Mouse (Mus musculus) MEL (cell line): ENCODE data around the gene Aptx. TPM values are rescaled to one million over a fixed set of nuclear protein-coding genes. Genes with fewer than 3 reads are reported as not detected.

Source experiments
- DNase-seq: peaks from one replicate; pipeline ENCODE4 v3.0.0; 2011; ENCODE audit warnings: low read depth, low spot score
- H3K27ac ChIP-seq: 2 replicates; pipeline ENCODE4 v1.5.1; 2012; ENCODE audit warnings: low read depth, mild to moderate bottlenecking, control low read depth, low read length, moderate library complexity; ENCODE audit not compliant: control insufficient read depth
- H3K27me3 ChIP-seq, 2 experiments: fragments of 150-350 bp in 1 of 2; sonication (generic) in 1 of 2; 2 replicates each; pipeline ENCODE4 v1.6.1; 2012; ENCODE audit warnings: low read length in 2 of 2, mild to moderate bottlenecking in 2 of 2, improper control_type of control experiment in 1 of 2, moderate library complexity in 1 of 2; ENCODE audit not compliant: insufficient read depth in 2 of 2, control insufficient read depth in 1 of 2
- H3K36me3 ChIP-seq, 2 experiments: 2 replicates each; pipeline ENCODE4 v1.6.1; 2012 to 2014; ENCODE audit warnings: low read length in 2 of 2, improper control_type of control experiment in 1 of 2, inconsistent platforms in 1 of 2, mild to moderate bottlenecking in 1 of 2; ENCODE audit not compliant: insufficient read depth in 2 of 2, control insufficient read depth in 1 of 2
- H3K4me1 ChIP-seq, 2 experiments: fragments of 150-350 bp in 1 of 2; sonication (generic) in 1 of 2; 2 replicates each; pipeline ENCODE4 v1.6.1; 2012; ENCODE audit warnings: low read length in 2 of 2, improper control_type of control experiment in 1 of 2, mild to moderate bottlenecking in 1 of 2; ENCODE audit not compliant: insufficient read depth in 2 of 2, control insufficient read depth in 1 of 2
- H3K4me3 ChIP-seq, 2 experiments: fragments of 150-350 bp in 1 of 2; sonication (generic) in 1 of 2; 2 replicates each; pipeline ENCODE4 v1.5.1; 2012; ENCODE audit warnings: low read depth in 2 of 2, low read length in 2 of 2, mild to moderate bottlenecking in 2 of 2, moderate library complexity in 2 of 2, control low read depth in 1 of 2, improper control_type of control experiment in 1 of 2; ENCODE audit not compliant: control insufficient read depth in 1 of 2, insufficient read depth in 1 of 2
- H3K79me2 ChIP-seq: 2 replicates; pipeline ENCODE4 v1.6.1; 2012; ENCODE audit warnings: mild to moderate bottlenecking, low read length, moderate library complexity; ENCODE audit not compliant: control insufficient read depth, poor library complexity, insufficient read depth
- H3K9ac ChIP-seq: 2 replicates; pipeline ENCODE4 v1.6.1; 2012; ENCODE audit warnings: low read depth, mild to moderate bottlenecking, control low read depth, low read length, moderate library complexity; ENCODE audit not compliant: control insufficient read depth, poor library complexity, severe bottlenecking
- H3K9me3 ChIP-seq: fragments of 150-350 bp; sonication (generic); replicated peaks from 2 replicates; pipeline ENCODE4 v1.6.1; 2012; ENCODE audit warnings: mild to moderate bottlenecking, low read length, improper control_type of control experiment, moderate library complexity; ENCODE audit not compliant: insufficient read depth
- CHD1 ChIP-seq: IDR thresholded peaks from 2 replicates; pipeline ENCODE4 v1.6.1; 2012; ENCODE audit warnings: low read depth, mild to moderate bottlenecking, inconsistent platforms, low read length, improper control_type of control experiment
- CHD2 ChIP-seq: IDR thresholded peaks from 2 replicates; pipeline ENCODE4 v1.6.1; 2011; ENCODE audit warnings: low read length, improper control_type of control experiment
- CTCF ChIP-seq, 3 experiments: IDR thresholded peaks in 2 of 3; conservative IDR thresholded peaks in 1 of 3; 2 replicates each; pipeline ENCODE4 v1.5.1; 2011 to 2012; ENCODE audit warnings: low read length in 3 of 3, low read depth in 2 of 3, mild to moderate bottlenecking in 2 of 3, improper control_type of control experiment in 1 of 3, inconsistent platforms in 1 of 3, mixed read lengths in 1 of 3, moderate library complexity in 1 of 3; ENCODE audit not compliant: control insufficient read depth in 1 of 3, insufficient read depth in 1 of 3, poor library complexity in 1 of 3, severe bottlenecking in 1 of 3
- E2F4 ChIP-seq: IDR thresholded peaks from 2 replicates; pipeline ENCODE4 v1.6.1; 2011; ENCODE audit warnings: low read depth, low read length, improper control_type of control experiment, borderline replicate concordance
- EP300 ChIP-seq, 2 experiments: IDR thresholded peaks; 2 replicates each; pipeline ENCODE4 v1.6.1; 2011; ENCODE audit warnings: improper control_type of control experiment in 2 of 2, low read length in 2 of 2, low read depth in 1 of 2, mild to moderate bottlenecking in 1 of 2
- ETS1 ChIP-seq: IDR thresholded peaks from 2 replicates; pipeline ENCODE4 v1.6.1; 2012; ENCODE audit warnings: low read depth, mild to moderate bottlenecking, inconsistent platforms, low read length, improper control_type of control experiment, moderate library complexity
- MAFK ChIP-seq: IDR thresholded peaks from 2 replicates; pipeline ENCODE4 v1.6.1; 2011; ENCODE audit warnings: low read depth, mild to moderate bottlenecking, low read length, improper control_type of control experiment, borderline replicate concordance
- MAX ChIP-seq: IDR thresholded peaks from 2 replicates; pipeline ENCODE4 v1.6.1; 2011; ENCODE audit warnings: low read length, improper control_type of control experiment
- MEF2A ChIP-seq: IDR thresholded peaks from 2 replicates; pipeline ENCODE4 v1.6.1; 2014; ENCODE audit warnings: low read depth, mild to moderate bottlenecking, inconsistent platforms, low read length, improper control_type of control experiment; ENCODE audit not compliant: poor library complexity, insufficient replicate concordance, severe bottlenecking; ENCODE audit errors: extremely low read depth
- MYB ChIP-seq: IDR thresholded peaks from 2 replicates; pipeline ENCODE4 v1.6.1; 2011; ENCODE audit warnings: mild to moderate bottlenecking, low read depth, low read length, improper control_type of control experiment
- MYC ChIP-seq: IDR thresholded peaks from 2 replicates; pipeline ENCODE4 v1.6.1; 2011; ENCODE audit warnings: low read depth, mild to moderate bottlenecking, low read length, improper control_type of control experiment, moderate library complexity
- NELFE ChIP-seq: IDR thresholded peaks from 2 replicates; pipeline ENCODE4 v1.6.1; 2011; ENCODE audit warnings: low read depth, low read length, improper control_type of control experiment
- NRF1 ChIP-seq: IDR thresholded peaks from 2 replicates; pipeline ENCODE4 v1.6.1; 2014; ENCODE audit warnings: low read depth, mild to moderate bottlenecking, inconsistent platforms, low read length, improper control_type of control experiment, moderate library complexity; ENCODE audit not compliant: poor library complexity, insufficient read depth, severe bottlenecking
- POLR2A ChIP-seq, 2 experiments: IDR thresholded peaks; 2 replicates each; pipeline ENCODE4 v1.6.1; 2011 to 2012; ENCODE audit warnings: low read length in 2 of 2, mild to moderate bottlenecking in 2 of 2, control low read depth in 1 of 2, improper control_type of control experiment in 1 of 2, low read depth in 1 of 2, moderate library complexity in 1 of 2; ENCODE audit not compliant: control insufficient read depth in 1 of 2, insufficient read depth in 1 of 2, poor library complexity in 1 of 2
- RAD21 ChIP-seq: IDR thresholded peaks from 2 replicates; pipeline ENCODE4 v1.6.1; 2011; ENCODE audit warnings: mild to moderate bottlenecking, low read depth, low read length, improper control_type of control experiment
- SIN3A ChIP-seq: IDR thresholded peaks from 2 replicates; pipeline ENCODE4 v1.6.1; 2012; ENCODE audit warnings: low read length, improper control_type of control experiment, inconsistent platforms
- SMC3 ChIP-seq: IDR thresholded peaks from 2 replicates; pipeline ENCODE4 v1.6.1; 2011; ENCODE audit warnings: low read depth, low read length, improper control_type of control experiment
- TAL1 ChIP-seq: IDR thresholded peaks from 2 replicates; pipeline ENCODE4 v1.6.1; 2012; ENCODE audit warnings: mild to moderate bottlenecking, inconsistent platforms, low read length, moderate library complexity, mixed read lengths
- TBP ChIP-seq: IDR thresholded peaks from 2 replicates; pipeline ENCODE4 v1.8.0; 2011; ENCODE audit warnings: low read depth, low read length, improper control_type of control experiment
- ZC3H11A ChIP-seq: IDR thresholded peaks from 2 replicates; pipeline ENCODE4 v1.6.1; 2012; ENCODE audit warnings: low read depth, mild to moderate bottlenecking, inconsistent platforms, low read length, improper control_type of control experiment
- ZMIZ1 ChIP-seq: IDR thresholded peaks from 2 replicates; pipeline ENCODE4 v1.6.1; 2012; ENCODE audit warnings: low read depth, mild to moderate bottlenecking, inconsistent platforms, low read length, improper control_type of control experiment, moderate library complexity
- polyA plus RNA-seq, 2 experiments: library from polyadenylated mRNA; stranded (reverse) in 1 of 2; unstranded in 1 of 2; fragments of >175 nt in 1 of 2; fragments of >200 nt in 1 of 2; gene quantifications; 2 replicates each; pipeline versions ENCODE4 v1.2.1 to v1.2.4; 2012; ENCODE audit warnings: low replicate concordance in 2 of 2, low read depth in 1 of 2; ENCODE audit not compliant: insufficient read length in 2 of 2, insufficient read depth in 1 of 2, missing spikeins in 1 of 2
- total RNA-seq: library from RNA; depleted of rRNA; stranded (reverse); fragments of 300-350 nt; gene quantifications from 2 replicates; pipeline ENCODE4 v1.2.3, GENCODE M21; 2012

The Aptx gene
- total and polyA plus RNA-seq, 3 experiments = 18.8 to 19.8 TPM; not detected in 1

- no peaks in the 10 kb centered on the region for H3K36me3 ChIP-seq
- DNase-seq = no peak
Observed at GRCm38 (mm10) chr4:40682359-40682758, 20.6 kb downstream of the Aptx start.

GRCm38 (mm10) chr4:40681908-40682307 is 21.1 kb downstream of the Aptx start:
- Histone ChIP-seq H3K9me3 (no peaks in the 10 kb centered on the region), H3K27me3 (no peaks in the 10 kb centered on the region), H3K79me2 (no peaks in the 10 kb centered on the region), H3K27ac (no peak overlapping the region), H3K4me1 (no peaks in the 10 kb centered on the region), H3K4me3 (no peak overlapping the region), H3K9ac (no peak overlapping the region), H3K36me3 (no peaks in the 10 kb centered on the region)
- peak; percentile 69 for DNase-seq
- TF ChIP-seq ZC3H11A = peak; percentile 64
- peak; percentile 77 for TF ChIP-seq SMC3
- no peak for TF ChIP-seq MAX
- TF ChIP-seq RAD21 = peak; percentile 86
- no peak for TF ChIP-seq CHD1
- TF ChIP-seq CTCF (IDR thresholded peaks at IDR 0.05 in 2 of 3, conservative IDR thresholded peaks at IDR 0.05 in 1 of 3; ENCODE audit: control insufficient read depth in 1 of 3, insufficient read depth in 1 of 3, low read depth in 2 of 3, low read length in 3 of 3, poor library complexity in 1 of 3, severe bottlenecking in 1 of 3) = peak; percentile 54 to 83 (median 73)

More at GRCm38 (mm10) chr4:40682359-40682758, 20.6 kb downstream of the Aptx start:
- no peaks in the 10 kb centered on the region for H3K4me1 ChIP-seq
- TF ChIP-seq SIN3A = no peak
- no peak for TF ChIP-seq EP300 (IDR thresholded peaks at IDR 0.05; ENCODE audit: low read depth in 1 of 2, low read length in 2 of 2)
- TF ChIP-seq E2F4 = no peak
- TF ChIP-seq ZMIZ1 = no peak
- no peak for TF ChIP-seq MEF2A
- no peak for TF ChIP-seq NELFE
- no peak for TF ChIP-seq NRF1
- TF ChIP-seq MAFK = no peak
- no peak for TF ChIP-seq TBP
- TF ChIP-seq MYC = no peak
- TF ChIP-seq CHD1 = no peak
- TF ChIP-seq MYB = no peak
- TF ChIP-seq POLR2A (IDR thresholded peaks at IDR 0.05; ENCODE audit: control insufficient read depth in 1 of 2, insufficient read depth in 1 of 2, low read depth in 1 of 2, low read length in 2 of 2, poor library complexity in 1 of 2) = no peak
- TF ChIP-seq CHD2 = no peak
- TF ChIP-seq ETS1 = no peak
- no peak for TF ChIP-seq RAD21
- no peak for TF ChIP-seq TAL1
- TF ChIP-seq, all 39 proteins: peak for 0
- Histone ChIP-seq H3K79me2 (no peaks in the 10 kb centered on the region), H3K9me3 (no peaks in the 10 kb centered on the region), H3K9ac (no peak overlapping the region), H3K27me3 (no peaks in the 10 kb centered on the region), H3K27ac (no peak overlapping the region), H3K4me3 (no peak overlapping the region)
